Mouse (Mus musculus): ENCODE data around the gene Rnf212b.

DNA sequence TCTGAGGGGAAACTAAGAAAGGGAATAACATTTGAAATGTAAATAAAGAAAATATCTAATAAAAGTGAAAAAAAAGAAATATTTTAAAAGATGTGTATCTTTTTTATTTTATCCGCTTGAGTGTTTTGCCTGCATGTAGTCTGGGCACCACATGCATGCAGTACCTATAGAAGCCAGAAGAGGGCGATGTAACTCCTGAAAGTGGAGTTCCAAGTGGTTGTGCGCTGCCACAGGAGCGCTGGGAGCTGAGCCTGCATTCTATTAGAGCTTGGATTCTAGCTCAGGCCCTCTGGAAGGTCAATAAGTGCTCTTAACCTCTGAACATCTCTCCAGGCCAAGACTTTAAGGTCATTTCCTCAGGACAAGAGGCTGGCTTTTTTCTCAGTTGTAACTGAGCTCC is 26.7 kb upstream of the Rnf212b start:
- TF ChIP-seq CTCF (IDR thresholded peaks at IDR 0.05; ENCODE audit: control insufficient read depth, insufficient read depth, insufficient read length), result no peak
- TF ChIP-seq USF1 (IDR thresholded peaks at IDR 0.05; ENCODE audit: low read depth), result no peak
